Mouse (Mus musculus) neural tube, embryonic 14.5 days (tissue): Measurements from ENCODE around the gene Klhl7. TPM values are rescaled to one million over a fixed set of nuclear protein-coding genes. Genes with fewer than 3 reads are reported as not detected.
"Not testable (repeated sequence)": the region's sequence is repeated elsewhere in the genome, so short reads cannot be mapped to it uniquely, and the experiment has no call there.

Source experiments
- ATAC-seq: fragments of 200-750 bp; cut with Nextera tagmentation; 2 replicates; pipeline ENCODE4 v1.8.0; 2017; ENCODE audit warnings: low read depth, mild to moderate bottlenecking, moderate TSS enrichment, moderate library complexity
- H3K27ac ChIP-seq: fragments of 300-500 bp; sonication (generic); 2 replicates; pipeline ENCODE4 v1.5.1; 2014; ENCODE audit warnings: low read depth, mild to moderate bottlenecking, control low read depth, low read length, moderate library complexity, mixed read lengths
- H3K27me3 ChIP-seq: fragments of 300-500 bp; sonication (generic); 2 replicates; pipeline ENCODE4 v1.6.1; 2014; ENCODE audit warnings: low read length; ENCODE audit not compliant: control insufficient read depth, insufficient read depth
- H3K36me3 ChIP-seq: fragments of 300-500 bp; sonication (generic); 2 replicates; pipeline ENCODE4 v1.6.1; 2014; ENCODE audit warnings: low read length, mixed read lengths; ENCODE audit not compliant: control insufficient read depth, insufficient read depth
- H3K4me1 ChIP-seq: fragments of 300-500 bp; sonication (generic); 2 replicates; pipeline ENCODE4 v1.6.1; 2014; ENCODE audit warnings: low read length; ENCODE audit not compliant: control insufficient read depth, insufficient read depth
- H3K4me2 ChIP-seq: fragments of 300-500 bp; sonication (generic); 2 replicates; pipeline ENCODE4 v1.6.1; 2014; ENCODE audit warnings: mild to moderate bottlenecking, low read depth, low read length, control low read depth
- H3K4me3 ChIP-seq: fragments of 300-500 bp; sonication (generic); 2 replicates; pipeline ENCODE4 v1.5.1; 2014; ENCODE audit warnings: low read depth, low read length, control low read depth, mixed read lengths
- H3K9ac ChIP-seq: fragments of 300-500 bp; sonication (generic); replicated peaks from 2 replicates; pipeline ENCODE4 v1.6.1; 2014; ENCODE audit warnings: low read depth, mild to moderate bottlenecking, control low read depth, low read length, mixed read lengths
- H3K9me3 ChIP-seq: fragments of 300-500 bp; sonication (generic); 2 replicates; pipeline ENCODE4 v1.6.1; 2016; ENCODE audit warnings: low read length; ENCODE audit not compliant: control insufficient read depth
- WGBS: fragments of 180-500 bp; shearing (Covaris S2); extraction: QIAGEN DNeasy Blood & Tissue Kit; methylation state at CpG from one replicate; pipeline ENCODE4 v1.1.7; 2014; 5-methylcytosine and 5-hydroxymethylcytosine counted together
- polyA plus RNA-seq: library from polyadenylated mRNA; unstranded; fragments of >200 nt; fragmentation: Nextera tagmentation; extraction: Ambion mirVana; gene quantifications from 2 replicates; pipeline ENCODE4 v1.2.1, GENCODE M21; 2014

Gene Klhl7
- polyA plus RNA-seq, 1 experiment from 2014 or later: 162 TPM

GRCm38 (mm10) chr5:24086865-24087264 is 13.5 kb upstream of the Klhl7 start:
- no peak overlapping the region for H3K4me2 ChIP-seq
- no peaks in the 10 kb centered on the region for H3K36me3 ChIP-seq
- no peak overlapping the region for H3K4me3 ChIP-seq
- no peaks in the 10 kb centered on the region for H3K9me3 ChIP-seq
- no peaks in the 10 kb centered on the region for H3K27me3 ChIP-seq
- no peak overlapping the region; the same call in 1 of the 2 replicates for H3K27ac ChIP-seq
- H3K9ac ChIP-seq: no peak overlapping the region
- WGBS: 14% methylated on average over 3 of the region's 3 CpGs
- peak; percentile 21; the same call in 1 of the 2 replicates for ATAC-seq
- no peaks in the 10 kb centered on the region for H3K4me1 ChIP-seq

- WGBS: 95% methylated on average over 1 of the region's 1 CpGs
- no peak overlapping the region for H3K4me3 ChIP-seq
- ATAC-seq: no peak
- no peaks in the 10 kb centered on the region for H3K27me3 ChIP-seq
- no peak overlapping the region for H3K4me2 ChIP-seq
- H3K9ac ChIP-seq: no peak overlapping the region
- no peaks in the 10 kb centered on the region for H3K9me3 ChIP-seq
- no peaks in the 10 kb centered on the region for H3K36me3 ChIP-seq
- no peak overlapping the region for H3K27ac ChIP-seq
- no peaks in the 10 kb centered on the region for H3K4me1 ChIP-seq
Observed at GRCm38 (mm10) chr5:24088451-24088850, 12.0 kb upstream of the Klhl7 start.

GRCm38 (mm10) chr5:24092496-24092895 is 7.9 kb upstream of the Klhl7 start:
- no peak overlapping the region for H3K9ac ChIP-seq
- H3K27me3 ChIP-seq: no peaks in the 10 kb centered on the region
- H3K4me1 ChIP-seq: no peaks in the 10 kb centered on the region
- no peak overlapping the region for H3K27ac ChIP-seq
- no peak overlapping the region for H3K4me3 ChIP-seq
- 78% methylated on average over 3 of the region's 3 CpGs for WGBS
- no peak overlapping the region for H3K4me2 ChIP-seq
- no peaks in the 10 kb centered on the region for H3K9me3 ChIP-seq
- no peaks in the 10 kb centered on the region for H3K36me3 ChIP-seq
- no peak for ATAC-seq

- no peak overlapping the region for H3K4me2 ChIP-seq
- H3K27ac ChIP-seq: no peak overlapping the region
- ATAC-seq: no peak
- no peaks in the 10 kb centered on the region for H3K36me3 ChIP-seq
- no peaks in the 10 kb centered on the region for H3K9me3 ChIP-seq
- no peak overlapping the region for H3K9ac ChIP-seq
- H3K4me1 ChIP-seq: no peaks in the 10 kb centered on the region
- H3K4me3 ChIP-seq: no peak overlapping the region
- WGBS: 78% methylated on average over 6 of the region's 6 CpGs
- no peaks in the 10 kb centered on the region for H3K27me3 ChIP-seq
Observed at GRCm38 (mm10) chr5:24095393-24095792, 5.0 kb upstream of the Klhl7 start.

- H3K36me3 ChIP-seq: no peaks in the 10 kb centered on the region
- no peak overlapping the region for H3K4me3 ChIP-seq
- 75% methylated on average over 5 of the region's 5 CpGs for WGBS
- ATAC-seq: no peak
- no peaks in the 10 kb centered on the region for H3K9me3 ChIP-seq
- H3K4me1 ChIP-seq: no peaks in the 10 kb centered on the region
- no peak overlapping the region for H3K9ac ChIP-seq
- H3K27me3 ChIP-seq: no peaks in the 10 kb centered on the region
- no peak overlapping the region for H3K4me2 ChIP-seq
- no peak overlapping the region for H3K27ac ChIP-seq
Observed at GRCm38 (mm10) chr5:24095881-24096280, 4.5 kb upstream of the Klhl7 start.

GRCm38 (mm10) chr5:24100810-24101311 is 456 bp downstream of the Klhl7 start:
- peak; percentile 85 for ATAC-seq
- Histone ChIP-seq H3K9me3 (no peaks in the 10 kb centered on the region), H3K27ac (peak overlapping the region; percentile 97), H3K27me3 (no peaks in the 10 kb centered on the region), H3K4me3 (peak overlapping the region; percentile 81), H3K36me3 (no peaks in the 10 kb centered on the region), H3K4me2 (peak overlapping the region; percentile 61), H3K4me1 (peaks cover 25% of the 10 kb centered on the region), H3K9ac (peak overlapping the region; percentile 95)
- 0% methylated on average over 37 of the region's 46 CpGs for WGBS

- Histone ChIP-seq H3K4me1 (peaks cover 25% of the 10 kb centered on the region), H3K9me3 (no peaks in the 10 kb centered on the region), H3K4me2 (peak overlapping the region; percentile 61), H3K27ac (peak overlapping the region; percentile 97), H3K36me3 (no peaks in the 10 kb centered on the region), H3K9ac (peak overlapping the region; percentile 95), H3K27me3 (no peaks in the 10 kb centered on the region), H3K4me3 (peak overlapping the region; percentile 81)
- 2% methylated on average over 8 of the region's 8 CpGs for WGBS
- peak; percentile 39; the same call in 1 of the 2 replicates for ATAC-seq
Observed at GRCm38 (mm10) chr5:24101446-24102140, 1.2 kb downstream of the Klhl7 start.

GRCm38 (mm10) chr5:24103235-24103634 is 2.8 kb downstream of the Klhl7 start:
- H3K9ac ChIP-seq, H3K9me3 ChIP-seq, ATAC-seq, H3K27me3 ChIP-seq, H3K36me3 ChIP-seq, H3K27ac ChIP-seq: not testable (repeated sequence)
- Histone ChIP-seq H3K4me1 (peaks cover 25% of the 10 kb centered on the region), H3K4me3 (peak overlapping the region; percentile 81; the same call in 1 of the 2 replicates), H3K4me2 (peak overlapping the region; percentile 61)
- WGBS: 41% methylated on average over 2 of the region's 2 CpGs

- no peak for ATAC-seq
- Histone ChIP-seq H3K9ac (no peak overlapping the region), H3K9me3 (no peaks in the 10 kb centered on the region), H3K27ac (no peak overlapping the region), H3K4me3 (no peak overlapping the region), H3K4me2 (no peak overlapping the region; the same call in 1 of the 2 replicates), H3K36me3 (no peaks in the 10 kb centered on the region), H3K27me3 (no peaks in the 10 kb centered on the region), H3K4me1 (peaks cover 25% of the 10 kb centered on the region)
- 70% methylated on average over 2 of the region's 2 CpGs for WGBS
Observed at GRCm38 (mm10) chr5:24103841-24104240, 3.4 kb downstream of the Klhl7 start.
